Mouse (Mus musculus) limb, embryonic 13.5 days (tissue): ENCODE data around the gene Uncx. TPM values are rescaled to one million over a fixed set of nuclear protein-coding genes. Genes with fewer than 3 reads are reported as not detected.
"Not testable (repeated sequence)": the region's sequence is repeated elsewhere in the genome, so short reads cannot be mapped to it uniquely, and the experiment has no call there.

Experiments
- ATAC-seq: fragments of 200-750 bp; cut with Nextera tagmentation; 2 replicates; pipeline ENCODE4 v1.8.0; 2017; ENCODE audit warnings: low read depth, moderate number of reproducible peaks, moderate TSS enrichment; ENCODE audit not compliant: low FRiP score
- H3K27ac ChIP-seq: fragments of 300-500 bp; sonication (generic); 2 replicates; pipeline ENCODE4 v1.5.1; 2015; ENCODE audit warnings: inconsistent platforms, mild to moderate bottlenecking, moderate library complexity
- H3K27me3 ChIP-seq: fragments of 300-500 bp; sonication (generic); 2 replicates; pipeline ENCODE4 v1.6.1; 2015; ENCODE audit warnings: mild to moderate bottlenecking, inconsistent platforms
- H3K36me3 ChIP-seq: fragments of 300-500 bp; sonication (generic); 2 replicates; pipeline ENCODE4 v1.6.1; 2015; ENCODE audit warnings: inconsistent platforms, mild to moderate bottlenecking, moderate library complexity
- H3K4me1 ChIP-seq: fragments of 300-500 bp; sonication (generic); 2 replicates; pipeline ENCODE4 v1.6.1; 2015; ENCODE audit warnings: inconsistent platforms
- H3K4me2 ChIP-seq: fragments of 300-500 bp; sonication (generic); replicated peaks from 2 replicates; pipeline ENCODE4 v1.6.1; 2015; ENCODE audit warnings: inconsistent platforms, mild to moderate bottlenecking, moderate library complexity
- H3K4me3 ChIP-seq: fragments of 300-500 bp; sonication (generic); 2 replicates; pipeline ENCODE4 v1.5.1; 2015; ENCODE audit warnings: moderate library complexity, mild to moderate bottlenecking, inconsistent platforms
- H3K9ac ChIP-seq: fragments of 300-500 bp; sonication (generic); 2 replicates; pipeline ENCODE4 v1.6.1; 2015; ENCODE audit warnings: mild to moderate bottlenecking, inconsistent platforms
- H3K9me3 ChIP-seq: fragments of 300-500 bp; sonication (generic); 2 replicates; pipeline ENCODE4 v1.6.1; 2016; ENCODE audit warnings: inconsistent platforms
- WGBS: fragments of 180-500 bp; shearing (Covaris S2); methylation state at CpG from one replicate; pipeline ENCODE4 v1.1.7; 2015; 5-methylcytosine and 5-hydroxymethylcytosine counted together
- polyA plus RNA-seq: library from polyadenylated mRNA; unstranded; fragments of >200 nt; fragmentation: Nextera tagmentation; extraction: Ambion mirVana; gene quantifications from 2 replicates; pipeline ENCODE4 v1.2.1, GENCODE M21; 2015

Uncx gene
- polyA plus RNA-seq, 1 experiment from 2014 or later = 0.09 TPM

DNA sequence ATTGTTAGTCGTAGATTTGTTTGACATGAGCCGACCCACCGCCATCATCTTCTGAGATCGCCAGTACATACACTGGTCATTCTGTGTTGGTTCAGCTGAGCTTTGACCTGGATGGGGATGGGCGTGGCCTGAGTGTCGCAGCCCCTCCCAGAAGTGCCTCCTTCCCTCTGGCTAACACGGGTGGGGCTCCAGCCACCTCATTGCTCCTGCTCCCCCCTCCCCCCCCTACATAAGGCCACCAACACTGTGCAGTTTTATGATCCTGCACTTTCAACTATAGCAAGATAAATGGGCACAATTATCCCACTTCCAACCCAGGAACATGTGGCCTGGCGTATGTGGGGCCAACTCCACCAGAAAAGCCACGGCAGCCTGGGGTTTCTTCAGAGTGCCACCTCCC is 31.8 kb downstream of the Uncx start:
- Histone ChIP-seq H3K4me2 (no peak overlapping the region), H3K27me3 (peaks cover 38% of the 10 kb centered on the region), H3K4me1 (peaks cover 6% of the 10 kb centered on the region; the same call in 1 of the 2 replicates), H3K36me3 (no peaks in the 10 kb centered on the region), H3K9me3 (peaks cover 14% of the 10 kb centered on the region; the same call in 1 of the 2 replicates), H3K9ac (no peak overlapping the region), H3K4me3 (no peak overlapping the region), H3K27ac (no peak overlapping the region)
- no peak for ATAC-seq
- WGBS = 57% methylated on average over 9 of the region's 9 CpGs

DNA sequence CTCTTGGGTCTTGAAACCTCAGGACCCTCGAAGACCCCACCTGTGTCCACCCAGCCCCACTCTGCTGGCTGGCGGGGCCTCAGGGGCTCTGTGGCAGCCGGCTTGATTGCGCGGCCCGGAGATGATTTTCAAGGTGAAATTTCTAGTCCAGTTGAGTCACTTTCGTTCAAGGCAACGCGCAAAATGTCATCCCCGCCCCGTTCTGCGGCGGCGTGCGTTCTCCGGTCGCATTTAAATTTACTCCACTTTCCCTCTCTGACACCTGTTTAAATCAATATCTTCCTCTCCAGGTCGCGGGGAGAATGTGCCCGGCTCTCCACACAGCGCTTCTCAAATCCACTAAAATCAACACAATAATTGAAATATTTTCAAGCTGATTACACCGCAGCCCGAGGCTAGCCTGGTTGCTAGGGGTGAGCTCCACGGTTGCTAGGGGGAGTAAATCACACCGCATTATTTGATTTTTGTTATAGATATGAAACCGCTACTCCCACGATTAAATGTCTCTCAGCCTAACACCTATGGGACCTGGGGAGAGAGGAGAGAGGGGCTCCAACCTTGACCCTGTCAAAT is 37.0 kb downstream of the Uncx start:
- Histone ChIP-seq H3K9ac (no peak overlapping the region), H3K27ac (no peak overlapping the region), H3K4me3 (no peak overlapping the region), H3K4me1 (peaks cover 13% of the 10 kb centered on the region), H3K27me3 (peaks cover 74% of the 10 kb centered on the region), H3K36me3 (no peaks in the 10 kb centered on the region), H3K4me2 (no peak overlapping the region), H3K9me3 (peaks cover 14% of the 10 kb centered on the region; the same call in 1 of the 2 replicates)
- ATAC-seq = no peak
- WGBS = 28% methylated on average over 27 of the region's 27 CpGs

DNA sequence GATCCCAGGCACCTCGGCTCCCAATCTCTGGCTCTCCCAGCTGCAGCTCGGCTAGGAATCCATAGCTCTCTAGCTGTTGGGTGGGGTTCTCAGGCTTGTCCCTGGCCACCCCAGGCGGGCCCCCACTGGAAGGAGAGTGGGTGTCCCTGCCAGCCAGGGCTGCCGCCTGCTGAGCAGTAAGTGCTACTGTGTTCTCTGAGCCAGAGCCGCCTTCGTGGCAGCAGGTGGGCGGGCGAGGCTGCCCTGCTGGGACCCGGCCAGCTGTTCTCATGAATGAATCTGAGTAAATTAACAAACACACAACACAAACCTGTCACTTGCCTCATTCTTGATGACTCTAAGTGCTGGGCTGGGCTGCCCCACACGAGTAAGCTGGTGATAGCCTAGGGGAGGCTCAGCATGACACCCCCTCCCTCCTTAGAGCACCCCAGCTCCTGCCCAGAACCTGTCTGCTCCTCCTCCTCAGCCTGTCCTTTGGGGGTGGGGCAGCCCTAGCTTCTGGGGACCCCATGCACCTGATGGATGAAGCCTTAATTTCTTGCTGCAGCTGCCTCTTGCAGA is 38.1 kb downstream of the Uncx start:
- Histone ChIP-seq H3K4me3 (no peak overlapping the region), H3K9ac (no peak overlapping the region), H3K27me3 (peaks cover 85% of the 10 kb centered on the region), H3K36me3 (no peaks in the 10 kb centered on the region), H3K4me1 (peaks cover 20% of the 10 kb centered on the region), H3K27ac (no peak overlapping the region), H3K4me2 (no peak overlapping the region), H3K9me3 (peaks cover 14% of the 10 kb centered on the region; the same call in 1 of the 2 replicates)
- no peak; the same call in 1 of the 2 replicates for ATAC-seq
- WGBS = 0% methylated on average over 10 of the region's 10 CpGs

DNA sequence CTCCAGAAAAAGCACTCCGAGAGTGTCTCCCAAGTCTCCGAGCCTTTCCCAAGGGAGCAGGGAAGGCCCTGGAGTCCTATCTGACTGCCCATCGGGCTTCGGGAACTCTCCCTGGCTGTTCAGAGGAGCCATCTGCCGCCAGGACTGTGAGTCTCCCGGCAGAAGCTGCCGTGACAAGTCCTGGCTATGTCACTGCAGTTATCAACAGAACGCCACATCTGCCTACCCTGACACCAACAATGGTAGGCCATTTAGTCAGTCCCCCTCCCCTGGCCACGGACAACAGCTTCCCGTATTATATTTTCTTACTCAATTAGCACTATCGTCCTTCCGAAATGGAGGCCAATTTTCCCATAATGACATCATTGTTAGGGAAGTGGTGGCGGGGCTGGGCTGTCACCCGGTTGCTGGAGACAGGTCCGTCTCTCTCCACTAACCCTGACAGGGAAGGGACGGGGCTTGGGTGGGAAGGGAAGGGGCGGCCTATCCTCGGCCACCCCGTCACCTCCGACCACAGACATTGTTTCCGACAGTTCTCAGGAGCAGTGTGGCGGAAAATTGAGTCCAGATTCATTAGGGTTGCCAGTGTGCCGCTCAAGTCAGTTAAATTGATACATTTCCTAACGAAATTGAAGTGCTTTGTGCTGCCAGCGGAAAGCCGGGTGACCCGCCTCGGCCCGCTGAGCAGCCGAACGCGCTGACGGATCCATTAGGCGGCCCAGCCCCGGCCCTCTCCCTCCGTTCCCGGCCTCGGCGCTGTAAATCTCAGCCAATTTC is 41.9 kb downstream of the Uncx start:
- 3% methylated on average over 39 of the region's 39 CpGs for WGBS
- peaks cover 87% of the 10 kb centered on the region for H3K27me3 ChIP-seq
- no peak overlapping the region for H3K27ac ChIP-seq
- H3K4me1 ChIP-seq = peaks cover 20% of the 10 kb centered on the region
- peak overlapping the region; percentile 44 for H3K4me2 ChIP-seq
- H3K36me3 ChIP-seq = no peaks in the 10 kb centered on the region
- H3K9me3 ChIP-seq = peaks cover 9% of the 10 kb centered on the region; the same call in 1 of the 2 replicates
- no peak for ATAC-seq
- peak overlapping the region; percentile 16; the same call in 1 of the 2 replicates for H3K4me3 ChIP-seq
- H3K9ac ChIP-seq = peak overlapping the region; percentile 36; the same call in 1 of the 2 replicates

DNA sequence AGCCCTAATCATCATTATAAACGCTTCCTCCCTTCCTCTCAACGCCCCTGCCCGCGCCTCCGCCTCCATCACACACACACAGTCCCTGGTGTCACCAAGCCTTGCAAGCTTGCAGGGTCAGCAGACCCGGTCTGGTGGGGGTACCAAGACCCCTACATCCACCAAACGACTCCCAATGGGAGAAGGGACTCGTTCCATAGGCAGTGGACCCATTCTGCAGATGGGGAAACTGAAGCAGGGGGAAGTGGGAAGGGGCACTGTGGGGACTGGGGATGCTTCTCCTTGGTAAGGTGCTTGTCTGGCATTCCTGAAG is 42.4 kb downstream of the Uncx start:
- ATAC-seq = no peak
- H3K9me3 ChIP-seq = peaks cover 9% of the 10 kb centered on the region; the same call in 1 of the 2 replicates
- no peaks in the 10 kb centered on the region for H3K36me3 ChIP-seq
- peaks cover 85% of the 10 kb centered on the region for H3K27me3 ChIP-seq
- H3K4me2 ChIP-seq = peak overlapping the region; percentile 44
- WGBS = 10% methylated on average over 8 of the region's 8 CpGs
- H3K4me3 ChIP-seq = peak overlapping the region; percentile 16; the same call in 1 of the 2 replicates
- H3K27ac ChIP-seq = no peak overlapping the region
- peaks cover 18% of the 10 kb centered on the region for H3K4me1 ChIP-seq
- no peak overlapping the region; the same call in 1 of the 2 replicates for H3K9ac ChIP-seq

DNA sequence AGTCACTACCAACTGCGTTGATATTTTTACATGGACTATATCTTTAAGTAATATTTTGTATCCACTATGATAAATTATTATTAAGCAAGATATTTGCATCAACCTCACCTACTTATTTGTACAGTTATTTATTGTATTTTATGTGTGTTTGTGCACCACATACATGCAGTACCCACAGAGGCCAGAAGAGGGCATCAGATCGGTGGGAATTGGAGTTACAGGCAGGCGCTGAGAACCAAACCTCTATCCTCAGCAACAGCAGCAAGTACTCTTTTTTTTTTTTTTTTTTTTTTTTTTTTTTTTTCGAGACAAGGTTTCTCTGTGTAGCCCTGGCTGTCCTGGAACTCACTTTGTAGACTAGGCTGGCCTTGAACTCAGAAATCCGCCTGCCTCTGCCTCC is 44.2 kb downstream of the Uncx start:
- peaks cover 83% of the 10 kb centered on the region for H3K27me3 ChIP-seq
- H3K36me3 ChIP-seq, H3K27ac ChIP-seq, H3K9me3 ChIP-seq, H3K4me1 ChIP-seq, ATAC-seq, H3K4me3 ChIP-seq, H3K9ac ChIP-seq, H3K4me2 ChIP-seq: not testable (repeated sequence)
- WGBS = 85% methylated on average over 5 of the region's 5 CpGs

DNA sequence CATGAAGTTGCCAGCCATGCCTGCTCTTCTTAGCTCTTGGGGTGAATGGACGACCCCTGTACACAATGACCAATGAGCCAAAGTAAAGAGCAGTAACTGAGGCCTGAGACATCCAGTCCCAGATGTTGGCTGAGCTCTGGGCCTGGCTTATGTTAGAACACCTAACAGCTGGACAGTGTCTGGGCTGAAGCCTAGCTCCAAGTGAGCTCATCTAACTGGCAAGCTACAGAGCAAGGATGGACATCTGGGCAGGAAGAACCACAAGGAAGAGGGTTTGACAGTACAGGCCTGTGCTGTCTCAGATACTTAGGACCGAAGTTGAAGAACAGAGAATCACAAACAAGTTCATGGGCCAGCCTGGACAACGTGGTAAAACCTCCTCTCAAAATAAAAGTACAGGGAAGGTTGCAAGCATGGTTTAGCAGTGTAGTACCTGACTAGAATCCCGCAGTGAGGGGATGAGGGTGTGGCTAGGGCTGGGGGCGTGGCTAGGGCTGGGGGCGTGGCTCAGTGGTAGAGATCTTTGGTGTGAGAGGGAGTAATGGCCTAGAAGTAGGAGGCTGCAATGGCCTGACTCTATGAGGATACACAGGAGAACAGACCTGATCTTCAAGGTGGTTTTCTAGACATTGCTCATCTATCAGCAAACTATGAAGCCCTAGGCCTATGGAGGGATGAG is 47.5 kb downstream of the Uncx start:
- H3K27me3 ChIP-seq = peaks cover 83% of the 10 kb centered on the region
- not testable (repeated sequence) for H3K4me1 ChIP-seq, H3K4me3 ChIP-seq, H3K36me3 ChIP-seq, ATAC-seq, H3K27ac ChIP-seq, H3K4me2 ChIP-seq, H3K9me3 ChIP-seq, H3K9ac ChIP-seq
- WGBS = 39% methylated on average over 6 of the region's 6 CpGs

DNA sequence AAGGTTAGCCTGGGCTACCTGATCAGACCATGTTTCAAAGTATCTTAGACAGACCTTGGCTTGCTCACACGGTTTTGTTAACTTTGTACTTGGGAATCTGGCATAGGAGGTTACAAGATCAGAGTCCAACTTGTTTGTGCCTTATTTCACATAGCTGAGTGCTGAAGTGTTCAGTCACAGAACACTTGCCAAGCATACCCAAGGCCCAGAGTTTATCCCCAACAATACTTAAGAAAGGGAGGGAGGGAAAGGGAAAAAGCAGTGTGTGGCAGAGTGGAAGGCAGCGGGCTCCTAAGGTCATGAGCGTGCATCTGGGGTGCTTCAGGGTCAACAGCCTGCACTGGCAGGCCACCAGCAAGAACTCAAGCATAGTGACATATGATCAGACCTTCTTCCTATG is 48.7 kb downstream of the Uncx start:
- Histone ChIP-seq H3K27ac (no peak overlapping the region), H3K9me3 (0 out of 2 replicates have a peak, but pooled peaks cover 5% of the 10 kb centered on the region), H3K4me3 (no peak overlapping the region), H3K9ac (no peak overlapping the region), H3K4me2 (no peak overlapping the region), H3K36me3 (no peaks in the 10 kb centered on the region), H3K4me1 (no peaks in the 10 kb centered on the region), H3K27me3 (peaks cover 83% of the 10 kb centered on the region)
- no peak for ATAC-seq
- whole genome bisulfite sequencing = 88% methylated on average over 3 of the region's 3 CpGs

DNA sequence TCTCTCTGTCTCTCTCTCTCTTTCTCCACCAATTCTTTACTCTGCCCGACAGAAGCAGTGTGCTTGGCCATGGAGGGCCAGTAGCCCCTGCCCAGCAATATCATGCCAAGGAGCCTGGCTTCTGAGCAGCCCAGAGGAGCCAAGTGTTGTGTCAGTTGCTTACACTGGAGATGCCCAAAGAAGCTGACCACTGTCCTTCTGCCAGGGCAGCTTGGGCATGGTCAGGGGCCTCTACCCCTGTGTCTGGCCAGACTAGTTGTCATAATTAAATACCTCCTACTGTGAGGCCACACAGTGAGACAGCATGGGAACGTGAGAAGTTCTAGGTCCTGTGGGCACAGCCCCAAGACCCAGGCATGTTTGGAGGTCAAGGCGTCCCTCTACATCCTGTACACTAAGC is 49.6 kb downstream of the Uncx start:
- peaks cover 3% of the 10 kb centered on the region; the same call in 1 of the 2 replicates for H3K4me1 ChIP-seq
- ATAC-seq = no peak
- no peaks in the 10 kb centered on the region for H3K36me3 ChIP-seq
- no peaks in the 10 kb centered on the region for H3K9me3 ChIP-seq
- H3K4me3 ChIP-seq = no peak overlapping the region
- WGBS = 71% methylated on average over 3 of the region's 3 CpGs
- no peak overlapping the region for H3K4me2 ChIP-seq
- H3K27me3 ChIP-seq = peaks cover 86% of the 10 kb centered on the region
- no peak overlapping the region for H3K27ac ChIP-seq
- H3K9ac ChIP-seq = no peak overlapping the region

DNA sequence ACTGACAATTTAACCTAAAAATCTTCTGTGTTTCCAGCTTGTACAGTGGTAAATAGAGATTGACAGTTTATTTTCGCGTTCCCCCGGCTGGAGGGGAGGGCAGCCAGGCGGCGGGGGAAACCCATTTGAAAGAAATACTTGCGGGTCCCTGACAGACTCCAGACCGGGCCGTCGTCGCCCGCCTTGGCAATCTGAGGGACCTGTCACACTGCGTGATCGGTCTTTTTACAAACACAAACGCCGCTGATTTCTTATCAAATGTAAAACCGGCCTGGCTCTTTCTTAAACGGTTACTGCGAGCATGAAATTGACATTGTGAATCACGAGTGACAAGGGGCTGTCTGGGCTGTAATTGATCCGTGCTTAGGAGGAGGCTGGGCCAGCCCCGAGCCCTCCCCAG is 50.5 kb downstream of the Uncx start:
- peaks cover 12% of the 10 kb centered on the region for H3K4me1 ChIP-seq
- WGBS = 8% methylated on average over 21 of the region's 21 CpGs
- H3K9ac ChIP-seq = no peak overlapping the region
- ATAC-seq = no peak
- H3K27ac ChIP-seq = no peak overlapping the region
- no peaks in the 10 kb centered on the region for H3K36me3 ChIP-seq
- peaks cover 89% of the 10 kb centered on the region for H3K27me3 ChIP-seq
- H3K4me3 ChIP-seq = no peak overlapping the region
- H3K9me3 ChIP-seq = no peaks in the 10 kb centered on the region
- no peak overlapping the region for H3K4me2 ChIP-seq

DNA sequence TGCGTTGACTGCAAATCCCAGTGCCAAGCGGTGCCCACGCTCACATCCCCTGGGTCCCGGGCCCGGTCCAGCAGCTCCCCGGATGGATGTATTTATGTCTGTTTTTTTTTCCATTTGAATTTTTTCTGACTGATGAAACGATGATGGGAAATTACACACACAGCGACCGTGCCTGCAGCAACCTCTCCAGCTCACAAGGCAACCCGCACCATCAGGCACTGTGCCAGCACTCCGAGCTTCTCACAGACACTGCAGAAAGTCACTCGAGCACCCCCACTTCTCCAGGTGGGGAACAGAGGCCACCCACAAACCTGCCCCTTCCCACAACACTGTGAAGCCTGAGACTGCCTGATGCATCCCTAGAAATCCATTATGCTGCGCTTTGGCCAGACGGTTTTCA is 51.7 kb downstream of the Uncx start:
- Histone ChIP-seq H3K9me3 (no peaks in the 10 kb centered on the region), H3K27ac (no peak overlapping the region), H3K4me3 (no peak overlapping the region), H3K4me1 (peaks cover 25% of the 10 kb centered on the region), H3K4me2 (no peak overlapping the region), H3K9ac (no peak overlapping the region), H3K36me3 (no peaks in the 10 kb centered on the region), H3K27me3 (peaks cover 93% of the 10 kb centered on the region)
- WGBS = 75% methylated on average over 14 of the region's 14 CpGs
- ATAC-seq = no peak
